Mouse (Mus musculus): ENCODE results near the gene S100a13.

- peak; percentile 59 for TF ChIP-seq CTCF (IDR thresholded peaks at IDR 0.05; ENCODE audit: low read depth)
- TF ChIP-seq EP300 (IDR thresholded peaks at IDR 0.05; ENCODE audit: low read depth), result no peak
These were observed at the start of gene S100a13, which contains the start of gene S100a1 for GRCm38 (mm10) chr3:90513796-90514590.

All from liver, embryonic 14.5 days (tissue).